Mouse (Mus musculus) heart, adult 2 months (tissue): ENCODE results near the gene Pnn. TPM values are rescaled to one million over a fixed set of nuclear protein-coding genes. Genes with fewer than 3 reads are reported as not detected.
A peak's percentile ranks its signal among the peaks of the same experiment; 100 is the strongest.

Experiments
- DNase-seq, 2 experiments: peaks; one replicate each; pipeline ENCODE4 v3.0.0; 2021
- H3K27ac ChIP-seq: fragments of 200-600 bp; 2 replicates; pipeline ENCODE4 v1.8.1; 2022
- H3K27me3 ChIP-seq: fragments of 200-500 bp; 2 replicates; pipeline ENCODE4 v1.6.1; 2012; ENCODE audit warnings: mild to moderate bottlenecking, low read length, inconsistent platforms, mixed read lengths; ENCODE audit not compliant: control insufficient read depth, insufficient read depth
- H3K36me3 ChIP-seq: fragments of 200-500 bp; 2 replicates; pipeline ENCODE4 v1.6.1; 2012; ENCODE audit warnings: low read length, inconsistent platforms; ENCODE audit not compliant: control insufficient read depth, insufficient read depth
- H3K4me1 ChIP-seq: fragments of 200-500 bp; 2 replicates; pipeline ENCODE4 v1.6.1; 2011; ENCODE audit warnings: low read length; ENCODE audit not compliant: control insufficient read depth, insufficient read depth
- H3K4me3 ChIP-seq: fragments of 200-600 bp; 2 replicates; pipeline ENCODE4 v1.8.1; 2022
- H3K79me2 ChIP-seq: fragments of 200-500 bp; replicated peaks from 2 replicates; pipeline ENCODE4 v1.6.1; 2012; ENCODE audit warnings: mild to moderate bottlenecking, inconsistent platforms, low read length, moderate library complexity, mixed read lengths; ENCODE audit not compliant: control insufficient read depth, insufficient read depth
- H3K9ac ChIP-seq: fragments of 200-500 bp; 2 replicates; pipeline ENCODE4 v1.6.1; 2012; ENCODE audit warnings: low read depth, mild to moderate bottlenecking, control low read depth, inconsistent platforms, low read length, mixed read lengths
- CTCF ChIP-seq: fragments of 200-600 bp; IDR thresholded peaks from 2 replicates; pipeline ENCODE4 v1.8.1; 2022; ENCODE audit warnings: antibody characterized with exemption, mild to moderate bottlenecking, moderate library complexity
- EP300 ChIP-seq: fragments of 200-500 bp; IDR thresholded peaks from 2 replicates; pipeline ENCODE4 v1.6.1; 2011; ENCODE audit warnings: low read depth, low read length, control low read depth; ENCODE audit not compliant: insufficient read depth
- POLR2A ChIP-seq: fragments of 200-500 bp; IDR thresholded peaks from 2 replicates; pipeline ENCODE4 v1.6.1; 2011; ENCODE audit warnings: mild to moderate bottlenecking, low read depth, low read length, control low read depth; ENCODE audit not compliant: insufficient read depth
- WGBS: fragments of 180-500 bp; shearing (Covaris S2); methylation state at CpG from one replicate; pipeline ENCODE4 v1.1.7; 2018; 5-methylcytosine and 5-hydroxymethylcytosine counted together
- intact Hi-C: fragments of 180-260 bp; cut with DNase I; formaldehyde crosslinking; loops from one replicate; pipeline ENCODE4 v1.15.1; 2025
- long read RNA-seq: library from polyadenylated mRNA; stranded (forward); transcript quantifications from one replicate; pipeline ENCODE4 v2.0.0, GENCODE M21; 2021
- polyA plus RNA-seq: library from polyadenylated mRNA; depleted of rRNA; stranded (reverse); fragments of >200 nt; gene quantifications from 2 replicates; pipeline ENCODE4 v1.2.3, GENCODE M21; 2012; rRNA removed
- total RNA-seq, 2 experiments: library from RNA; stranded (reverse); gene quantifications; 2 replicates each; pipeline ENCODE4 v1.2.3; 2021

Pnn gene
- total RNA-seq = 10 to 100 TPM; 22.5 to 27.0 TPM
- polyA plus RNA-seq = 7.6 and 10.7 TPM in 2 replicates
- long read RNA-seq, transcript Pnn-201 (9 exons, 3,485 nt) = major isoform, 35 of 40 reads
- long read RNA-seq, partial matches to known transcripts = 1 of 40 reads
- long read RNA-seq, other reads (novel, unspliced or antisense) = 4 of 40 reads

DNA sequence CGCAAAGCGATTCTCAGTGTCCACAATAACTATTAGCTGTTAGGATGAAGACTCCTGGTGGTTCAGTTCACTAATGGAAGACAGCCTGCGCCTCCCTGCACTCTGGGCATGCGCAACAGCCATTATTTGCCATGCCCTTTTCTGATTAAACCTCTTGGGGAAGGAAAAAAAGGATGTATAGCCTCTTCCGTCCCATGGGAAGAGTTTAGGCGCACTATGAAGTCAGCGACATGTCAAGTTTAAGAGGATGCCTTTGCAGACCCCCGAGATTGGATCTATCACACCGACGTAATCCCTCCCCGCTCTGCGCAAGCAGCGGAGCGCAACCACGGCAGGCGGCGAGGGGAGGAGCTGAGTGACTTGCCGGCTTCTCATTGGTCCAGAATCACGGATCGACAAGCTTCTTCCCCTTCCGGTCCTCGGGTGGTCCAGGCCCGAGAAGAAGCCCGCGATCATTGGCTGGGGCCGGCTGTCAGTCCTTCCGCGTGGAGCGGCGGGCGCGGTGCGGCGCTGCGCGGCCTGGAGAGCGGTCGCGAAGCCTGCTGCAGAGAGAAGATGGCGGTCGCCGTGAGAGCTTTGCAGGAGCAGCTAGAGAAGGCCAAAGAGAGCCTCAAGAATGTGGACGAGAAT is at the start of gene Pnn:
Gene Pnn, plus strand, starts transcription at position 437 of the 630 bp plus-strand sequence.
- under 1% methylated on average over 43 of the region's 43 CpGs for WGBS
- peaks cover 2% of the 10 kb centered on the region; the same call in 1 of the 2 replicates for H3K79me2 ChIP-seq
- peak within 1 kb of the TSS; percentile 89 for H3K4me3 ChIP-seq
- intact Hi-C loops = loop anchor here (2.0 kb wide), 1 partner anchor 64 kb away; no protein-coding TSS in a partner anchor
- no peaks in the 10 kb centered on the region for H3K27me3 ChIP-seq
- DNase-seq = peak; percentile 96 to 98
- peaks cover 13% of the 10 kb centered on the region for H3K36me3 ChIP-seq
- peak within 1 kb of the TSS; percentile 86 for H3K9ac ChIP-seq
- TF ChIP-seq EP300 (no peak), CTCF (peak; percentile 63), POLR2A (peak; percentile 99)
- H3K27ac ChIP-seq = peak within 1 kb of the TSS; percentile 92
- H3K4me1 ChIP-seq = no peaks in the 10 kb centered on the region; the same call in 1 of the 2 replicates

DNA sequence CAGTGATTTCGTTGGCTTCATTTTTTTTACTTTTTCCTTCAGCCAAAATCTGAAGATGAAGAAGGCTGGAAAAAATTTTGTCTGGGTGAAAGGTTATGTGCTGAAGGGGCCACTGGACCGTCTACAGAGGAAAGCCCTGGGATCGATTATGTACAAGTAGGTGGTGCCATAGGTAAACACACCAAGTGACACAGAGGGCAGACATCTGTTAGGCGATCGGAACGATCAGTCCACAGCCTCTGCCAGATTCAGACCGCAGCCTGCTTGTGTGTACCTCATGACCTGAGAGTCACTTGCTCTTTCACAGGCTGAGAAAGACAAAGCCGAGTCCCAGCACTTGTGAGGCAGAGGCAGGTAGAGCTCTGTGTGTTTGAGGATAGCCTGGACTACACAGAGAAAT is 48.7 kb upstream of the Pnn start:
- WGBS = 87% methylated on average over 8 of the region's 8 CpGs

DNA sequence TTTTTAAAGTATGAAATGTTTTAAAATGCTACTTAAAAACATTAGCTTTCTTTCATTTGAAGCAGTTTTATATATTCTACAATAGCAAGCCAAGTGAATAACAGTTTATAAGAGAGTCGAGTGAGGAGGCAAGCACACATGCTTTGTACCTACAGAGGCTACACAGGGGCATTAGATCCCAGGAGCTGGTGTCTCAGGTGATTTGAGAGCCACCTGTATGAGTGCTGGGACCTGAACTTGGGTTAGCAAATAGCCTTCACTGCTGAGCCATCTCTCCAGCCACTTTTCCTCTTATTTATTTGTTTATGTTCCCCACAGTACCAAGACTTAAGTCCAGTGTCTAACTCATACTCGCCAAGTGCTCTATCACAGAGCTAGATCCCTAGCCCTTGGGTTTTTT is 46.8 kb upstream of the Pnn start:
- H3K4me3 ChIP-seq = no peak overlapping the region
- intact Hi-C loops = no loop called here
- H3K27ac ChIP-seq = no peak overlapping the region
- no peaks in the 10 kb centered on the region for H3K4me1 ChIP-seq
- no peak for DNase-seq
- H3K27me3 ChIP-seq = no peaks in the 10 kb centered on the region
- 89% methylated on average over 2 of the region's 2 CpGs for WGBS
- H3K9ac ChIP-seq = no peak overlapping the region
- no peak for TF ChIP-seq CTCF
- no peak for TF ChIP-seq POLR2A
- no peak for TF ChIP-seq EP300
- H3K79me2 ChIP-seq = no peaks in the 10 kb centered on the region
- no peaks in the 10 kb centered on the region for H3K36me3 ChIP-seq

More for the DNA sequence above, 48.7 kb upstream of the Pnn start:
- intact Hi-C loops = no loop called here
- H3K36me3 ChIP-seq = no peaks in the 10 kb centered on the region
- H3K27ac ChIP-seq = no peak overlapping the region
- no peak overlapping the region for H3K4me3 ChIP-seq
- H3K27me3 ChIP-seq = no peaks in the 10 kb centered on the region
- no peaks in the 10 kb centered on the region for H3K79me2 ChIP-seq
- H3K4me1 ChIP-seq = peaks cover 1% of the 10 kb centered on the region; the same call in 1 of the 2 replicates
- DNase-seq = no peak
- H3K9ac ChIP-seq = no peak overlapping the region
- no peak for TF ChIP-seq CTCF

DNA sequence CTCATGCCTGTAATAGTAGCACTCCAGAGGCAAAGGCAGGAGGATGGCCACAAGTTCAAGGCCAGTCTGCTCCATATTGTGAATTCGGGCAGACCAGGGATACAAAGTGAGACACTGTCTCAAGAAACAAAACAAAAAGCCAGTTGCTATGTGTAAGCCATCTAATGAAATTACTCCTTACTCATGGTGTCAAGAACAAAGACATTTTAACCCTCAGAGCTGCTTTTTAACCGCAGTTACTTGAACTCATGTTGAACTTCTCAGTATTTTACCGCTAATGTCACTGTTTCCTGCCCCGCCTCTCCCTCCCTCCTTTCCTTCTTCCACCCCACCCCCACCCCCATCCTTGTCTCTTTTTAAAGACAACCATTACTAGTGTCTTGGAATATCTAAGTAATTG is 45.4 kb upstream of the Pnn start:
- no peak for DNase-seq
- Histone ChIP-seq H3K27me3 (no peaks in the 10 kb centered on the region), H3K36me3 (no peaks in the 10 kb centered on the region), H3K27ac (no peak overlapping the region), H3K79me2 (no peaks in the 10 kb centered on the region), H3K4me3 (no peak overlapping the region), H3K9ac (no peak overlapping the region), H3K4me1 (no peaks in the 10 kb centered on the region)
- TF ChIP-seq POLR2A (no peak), CTCF (no peak), EP300 (no peak)
- 73% methylated on average over 4 of the region's 4 CpGs for WGBS
- intact Hi-C loops = no loop called here

DNA sequence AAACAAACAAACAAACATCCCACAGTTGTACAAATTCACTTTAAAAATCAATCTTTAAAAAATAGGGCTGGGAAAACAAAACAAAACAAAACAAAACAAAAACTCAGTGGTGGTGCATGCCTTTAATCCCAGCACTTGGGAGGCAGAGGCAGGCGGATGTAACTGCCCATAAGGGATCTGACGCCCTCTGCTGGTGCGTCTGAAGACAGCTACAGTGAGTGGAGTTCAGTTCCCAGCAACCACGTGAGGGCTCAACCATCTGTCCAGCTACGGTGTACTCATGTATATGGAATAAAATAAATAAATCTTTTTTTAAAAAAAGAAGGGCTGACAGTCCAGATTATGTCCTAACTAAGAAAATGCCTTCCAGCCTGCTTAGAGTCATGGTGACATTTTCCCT is 34.6 kb upstream of the Pnn start:
- Histone ChIP-seq H3K27me3 (no peaks in the 10 kb centered on the region), H3K27ac (no peak overlapping the region), H3K9ac (no peak overlapping the region), H3K4me1 (no peaks in the 10 kb centered on the region), H3K4me3 (no peak overlapping the region), H3K36me3 (no peaks in the 10 kb centered on the region), H3K79me2 (no peaks in the 10 kb centered on the region)
- WGBS = 64% methylated on average over 5 of the region's 5 CpGs
- intact Hi-C loops = no loop called here
- TF ChIP-seq CTCF (peak; percentile 42), EP300 (no peak), POLR2A (no peak)
- no peak for DNase-seq

DNA sequence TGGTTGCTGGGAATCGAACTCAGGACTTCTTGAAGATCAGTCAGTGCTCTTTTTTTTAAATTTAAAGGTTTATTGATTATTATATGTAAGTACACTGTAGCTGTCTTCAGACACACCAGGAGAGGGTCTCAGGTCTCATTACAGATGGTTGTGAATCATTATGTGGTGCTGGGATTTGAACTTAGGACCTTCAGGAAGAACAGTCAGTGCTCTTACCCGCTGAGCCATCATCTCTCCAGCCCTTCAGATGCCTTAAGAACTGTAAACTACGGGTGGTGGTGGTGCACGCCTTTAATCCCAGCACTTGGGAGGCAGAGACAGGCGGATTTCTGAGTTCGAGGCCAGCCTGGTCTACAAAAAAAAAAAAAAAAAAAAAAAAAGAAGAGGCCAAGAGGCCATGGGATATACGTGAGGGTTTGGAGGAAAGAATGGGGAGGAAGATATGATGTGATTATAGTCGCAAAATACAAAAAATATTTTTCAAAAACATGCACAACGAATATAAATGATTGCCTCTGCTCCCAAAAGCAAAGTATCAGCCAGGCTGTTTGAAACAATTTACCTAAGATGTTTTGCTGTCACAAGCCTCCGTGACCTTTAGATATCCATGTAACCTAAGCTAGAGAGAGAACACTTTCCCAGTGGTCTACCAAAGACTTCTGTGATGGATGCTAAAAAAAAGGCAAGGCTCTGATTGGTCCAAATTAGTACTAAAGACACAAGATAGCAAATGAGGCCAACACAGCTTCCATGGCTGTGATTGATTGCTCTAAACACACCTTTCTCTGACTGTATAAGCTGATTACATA is 27.3 kb upstream of the Pnn start:
- H3K4me1 ChIP-seq = peaks cover 2% of the 10 kb centered on the region
- no peaks in the 10 kb centered on the region for H3K79me2 ChIP-seq
- H3K27ac ChIP-seq = peak overlapping the region; percentile 63
- intact Hi-C loops = no loop called here
- 79% methylated on average over 10 of the region's 10 CpGs for WGBS
- H3K9ac ChIP-seq = no peak overlapping the region
- TF ChIP-seq POLR2A (no peak), CTCF (no peak), EP300 (no peak)
- DNase-seq = no peak
- H3K4me3 ChIP-seq = no peak overlapping the region
- H3K36me3 ChIP-seq = no peaks in the 10 kb centered on the region; the same call in none of the 2 replicates
- H3K27me3 ChIP-seq = no peaks in the 10 kb centered on the region
